Mouse (Mus musculus): Measurements from ENCODE around the gene Car6.

The Car6 gene

DNA sequence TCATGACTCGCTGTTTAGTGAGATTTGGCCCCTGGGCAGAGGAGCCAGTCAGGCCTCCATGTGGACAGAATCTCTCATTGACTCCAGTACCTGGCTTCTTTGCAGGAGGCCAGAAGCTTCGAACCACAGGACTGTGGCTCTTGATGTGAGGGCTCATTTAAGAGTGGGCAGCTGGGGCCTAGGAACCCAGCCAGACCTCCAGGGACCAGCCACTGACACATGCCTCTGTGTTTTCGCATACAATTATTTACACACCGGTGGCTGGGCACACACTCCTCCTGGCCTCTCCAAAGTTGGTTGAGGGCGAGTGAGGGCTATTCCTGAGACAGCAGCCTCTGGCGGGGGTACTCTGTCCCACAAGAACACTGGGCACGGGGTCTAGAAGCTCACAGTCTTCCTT, 60.8 kb downstream of the Car6 start:
- CTCF ChIA-PET: interaction anchor here (0.5 kb wide), 1 partner anchor 33 kb away, joined by 6 read pairs; no protein-coding TSS in a partner anchor

DNA sequence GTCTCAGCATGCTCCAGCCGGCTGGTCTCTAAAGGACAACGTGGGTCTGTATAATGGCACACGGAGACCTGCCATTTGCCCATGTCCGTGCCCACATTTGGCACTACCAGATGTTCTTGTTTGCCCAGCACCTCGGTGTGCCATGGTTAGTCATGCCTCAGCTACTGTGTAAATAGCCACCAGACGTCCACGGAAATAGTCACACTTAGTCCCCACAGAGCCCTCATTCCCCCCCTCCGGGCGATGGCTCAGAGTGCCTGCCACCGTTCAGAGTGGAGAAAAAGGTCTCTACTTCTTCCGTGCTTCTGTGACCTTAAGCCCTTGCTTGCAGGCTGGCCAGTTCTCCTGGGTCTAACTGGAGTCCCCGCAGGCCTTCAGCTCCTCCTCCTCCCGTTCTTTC, 62.0 kb downstream of the Car6 start:
- CTCF ChIA-PET: interaction anchor here (0.6 to 0.8 kb wide), 2 partner anchors 27 to 29 kb away, joined by 3 to 17 read pairs; no protein-coding TSS in a partner anchor

DNA sequence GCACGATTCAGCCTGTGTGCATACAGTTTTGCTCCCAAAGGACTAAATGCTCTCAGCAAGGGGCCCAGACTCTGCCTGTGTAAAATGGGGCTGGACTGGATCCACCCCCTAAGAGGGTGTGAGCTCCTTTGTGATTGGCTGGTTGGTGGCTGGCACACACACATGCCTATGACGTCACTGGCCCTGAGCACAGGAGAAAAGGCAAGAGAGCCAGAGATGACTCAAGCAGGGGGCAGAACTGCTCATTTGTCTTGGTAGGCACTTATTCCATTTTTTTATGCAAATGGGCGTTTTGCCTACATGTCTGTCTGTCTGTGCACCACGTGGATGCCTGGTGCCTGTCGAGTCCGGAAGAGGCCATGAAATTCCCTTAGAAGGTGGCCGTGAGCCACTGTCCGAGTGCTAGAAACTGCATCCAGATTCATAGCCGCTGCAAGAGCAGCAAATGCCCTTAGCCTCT, 63.0 kb downstream of the Car6 start:
- CTCF ChIA-PET: interaction anchor here (0.8 kb wide), 1 partner anchor 26 kb away, joined by 3 read pairs; no protein-coding TSS in a partner anchor

DNA sequence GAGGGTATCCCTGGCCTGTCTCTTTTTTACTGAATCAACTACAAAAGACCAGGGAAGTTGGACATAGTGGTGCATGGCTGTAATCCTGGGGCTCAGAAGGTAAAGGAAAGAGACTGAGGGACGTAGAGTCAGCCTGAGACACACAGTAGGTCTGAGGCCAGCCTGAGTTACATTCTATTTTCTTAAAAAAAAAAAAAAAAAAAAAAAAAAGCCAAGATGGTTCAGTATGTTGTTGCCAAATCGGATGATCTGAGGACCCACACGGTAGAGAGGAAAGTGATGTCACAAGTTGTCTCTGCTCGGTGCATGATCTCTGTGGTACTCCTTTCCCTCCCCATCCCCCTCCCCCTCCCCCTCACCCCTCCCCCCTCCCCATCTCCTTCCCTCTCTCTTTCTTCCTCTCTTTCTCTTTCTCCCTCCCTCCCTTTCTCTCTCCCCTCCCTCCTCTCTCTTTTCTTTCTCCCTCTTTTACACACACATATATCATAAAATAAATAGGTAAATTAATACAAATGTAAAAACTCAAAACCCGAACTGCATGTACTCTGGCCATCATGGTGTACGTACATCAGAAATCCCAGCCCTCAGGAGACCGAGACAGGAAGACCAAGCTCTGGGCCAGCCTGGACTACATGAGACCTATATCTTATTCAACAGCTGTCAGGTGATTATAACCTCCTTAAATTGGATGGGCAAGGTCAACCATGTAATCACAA, 63.6 kb downstream of the Car6 start:
- CTCF ChIA-PET: interaction anchor here (0.7 kb wide), 2 partner anchors 41 to 62 kb away, joined by 24 read pairs; no protein-coding TSS in a partner anchor

All from spleen, embryonic (tissue).